Mouse (Mus musculus) MEL (cell line): ENCODE results near the gene Fyb. TPM values are rescaled to one million over a fixed set of nuclear protein-coding genes. Genes with fewer than 3 reads are reported as not detected.
A peak's percentile ranks its signal among the peaks of the same experiment; 100 is the strongest.

Experiments used
- DNase-seq: peaks from one replicate; pipeline ENCODE4 v3.0.0; 2011; ENCODE audit warnings: low read depth, low spot score
- H3K27ac ChIP-seq: 2 replicates; pipeline ENCODE4 v1.5.1; 2012; ENCODE audit warnings: low read depth, mild to moderate bottlenecking, control low read depth, low read length, moderate library complexity; ENCODE audit not compliant: control insufficient read depth
- H3K27me3 ChIP-seq, 2 experiments: fragments of 150-350 bp in 1 of 2; sonication (generic) in 1 of 2; 2 replicates each; pipeline ENCODE4 v1.6.1; 2012; ENCODE audit warnings: low read length in 2 of 2, mild to moderate bottlenecking in 2 of 2, improper control_type of control experiment in 1 of 2, moderate library complexity in 1 of 2; ENCODE audit not compliant: insufficient read depth in 2 of 2, control insufficient read depth in 1 of 2
- H3K36me3 ChIP-seq, 2 experiments: 2 replicates each; pipeline ENCODE4 v1.6.1; 2012 to 2014; ENCODE audit warnings: low read length in 2 of 2, improper control_type of control experiment in 1 of 2, inconsistent platforms in 1 of 2, mild to moderate bottlenecking in 1 of 2; ENCODE audit not compliant: insufficient read depth in 2 of 2, control insufficient read depth in 1 of 2
- H3K4me1 ChIP-seq, 2 experiments: fragments of 150-350 bp in 1 of 2; sonication (generic) in 1 of 2; 2 replicates each; pipeline ENCODE4 v1.6.1; 2012; ENCODE audit warnings: low read length in 2 of 2, improper control_type of control experiment in 1 of 2, mild to moderate bottlenecking in 1 of 2; ENCODE audit not compliant: insufficient read depth in 2 of 2, control insufficient read depth in 1 of 2
- H3K4me3 ChIP-seq, 2 experiments: fragments of 150-350 bp in 1 of 2; sonication (generic) in 1 of 2; 2 replicates each; pipeline ENCODE4 v1.5.1; 2012; ENCODE audit warnings: low read depth in 2 of 2, low read length in 2 of 2, mild to moderate bottlenecking in 2 of 2, moderate library complexity in 2 of 2, control low read depth in 1 of 2, improper control_type of control experiment in 1 of 2; ENCODE audit not compliant: control insufficient read depth in 1 of 2, insufficient read depth in 1 of 2
- H3K79me2 ChIP-seq: 2 replicates; pipeline ENCODE4 v1.6.1; 2012; ENCODE audit warnings: mild to moderate bottlenecking, low read length, moderate library complexity; ENCODE audit not compliant: control insufficient read depth, poor library complexity, insufficient read depth
- H3K9ac ChIP-seq: 2 replicates; pipeline ENCODE4 v1.6.1; 2012; ENCODE audit warnings: low read depth, mild to moderate bottlenecking, control low read depth, low read length, moderate library complexity; ENCODE audit not compliant: control insufficient read depth, poor library complexity, severe bottlenecking
- H3K9me3 ChIP-seq: fragments of 150-350 bp; sonication (generic); replicated peaks from 2 replicates; pipeline ENCODE4 v1.6.1; 2012; ENCODE audit warnings: mild to moderate bottlenecking, low read length, improper control_type of control experiment, moderate library complexity; ENCODE audit not compliant: insufficient read depth
- BHLHE40 ChIP-seq: IDR thresholded peaks from 2 replicates; pipeline ENCODE4 v1.6.1; 2012; ENCODE audit warnings: low read depth, mild to moderate bottlenecking, inconsistent platforms, low read length, improper control_type of control experiment, borderline replicate concordance
- CHD1 ChIP-seq: IDR thresholded peaks from 2 replicates; pipeline ENCODE4 v1.6.1; 2012; ENCODE audit warnings: low read depth, mild to moderate bottlenecking, inconsistent platforms, low read length, improper control_type of control experiment
- E2F4 ChIP-seq: IDR thresholded peaks from 2 replicates; pipeline ENCODE4 v1.6.1; 2011; ENCODE audit warnings: low read depth, low read length, improper control_type of control experiment, borderline replicate concordance
- EP300 ChIP-seq, 2 experiments: IDR thresholded peaks; 2 replicates each; pipeline ENCODE4 v1.6.1; 2011; ENCODE audit warnings: improper control_type of control experiment in 2 of 2, low read length in 2 of 2, low read depth in 1 of 2, mild to moderate bottlenecking in 1 of 2
- GABPA ChIP-seq: IDR thresholded peaks from 2 replicates; pipeline ENCODE4 v1.6.1; 2012; ENCODE audit warnings: low read depth, mild to moderate bottlenecking, inconsistent platforms, low read length, improper control_type of control experiment, moderate library complexity
- HCFC1 ChIP-seq: IDR thresholded peaks from 2 replicates; pipeline ENCODE4 v1.6.1; 2012; ENCODE audit warnings: low read depth, mild to moderate bottlenecking, inconsistent platforms, low read length, improper control_type of control experiment, moderate library complexity
- MAX ChIP-seq: IDR thresholded peaks from 2 replicates; pipeline ENCODE4 v1.6.1; 2011; ENCODE audit warnings: low read length, improper control_type of control experiment
- MXI1 ChIP-seq: IDR thresholded peaks from 2 replicates; pipeline ENCODE4 v1.6.1; 2011; ENCODE audit warnings: mild to moderate bottlenecking, low read depth, low read length, improper control_type of control experiment
- MYC ChIP-seq: IDR thresholded peaks from 2 replicates; pipeline ENCODE4 v1.6.1; 2011; ENCODE audit warnings: low read depth, mild to moderate bottlenecking, low read length, improper control_type of control experiment, moderate library complexity
- NELFE ChIP-seq: IDR thresholded peaks from 2 replicates; pipeline ENCODE4 v1.6.1; 2011; ENCODE audit warnings: low read depth, low read length, improper control_type of control experiment
- NRF1 ChIP-seq: IDR thresholded peaks from 2 replicates; pipeline ENCODE4 v1.6.1; 2014; ENCODE audit warnings: low read depth, mild to moderate bottlenecking, inconsistent platforms, low read length, improper control_type of control experiment, moderate library complexity; ENCODE audit not compliant: poor library complexity, insufficient read depth, severe bottlenecking
- POLR2A ChIP-seq, 2 experiments: IDR thresholded peaks; 2 replicates each; pipeline ENCODE4 v1.6.1; 2011 to 2012; ENCODE audit warnings: low read length in 2 of 2, mild to moderate bottlenecking in 2 of 2, control low read depth in 1 of 2, improper control_type of control experiment in 1 of 2, low read depth in 1 of 2, moderate library complexity in 1 of 2; ENCODE audit not compliant: control insufficient read depth in 1 of 2, insufficient read depth in 1 of 2, poor library complexity in 1 of 2
- RCOR1 ChIP-seq: IDR thresholded peaks from 2 replicates; pipeline ENCODE4 v1.6.1; 2012; ENCODE audit warnings: low read depth, mild to moderate bottlenecking, inconsistent platforms, low read length, improper control_type of control experiment
- SMC3 ChIP-seq: IDR thresholded peaks from 2 replicates; pipeline ENCODE4 v1.6.1; 2011; ENCODE audit warnings: low read depth, low read length, improper control_type of control experiment
- TBP ChIP-seq: IDR thresholded peaks from 2 replicates; pipeline ENCODE4 v1.8.0; 2011; ENCODE audit warnings: low read depth, low read length, improper control_type of control experiment
- TCF12 ChIP-seq: IDR thresholded peaks from 2 replicates; pipeline ENCODE4 v1.6.1; 2014; ENCODE audit warnings: low read depth, mild to moderate bottlenecking, inconsistent platforms, low read length, improper control_type of control experiment, moderate library complexity
- USF1 ChIP-seq: IDR thresholded peaks from 2 replicates; pipeline ENCODE4 v1.6.1; 2014; ENCODE audit warnings: low read depth, mild to moderate bottlenecking, inconsistent platforms, low read length, improper control_type of control experiment, moderate library complexity
- ZKSCAN1 ChIP-seq: IDR thresholded peaks from 2 replicates; pipeline ENCODE4 v1.6.1; 2012; ENCODE audit warnings: low read depth, mild to moderate bottlenecking, inconsistent platforms, low read length, improper control_type of control experiment, moderate library complexity
- ZNF384 ChIP-seq: IDR thresholded peaks from 2 replicates; pipeline ENCODE4 v1.6.1; 2012; ENCODE audit warnings: low read depth, mild to moderate bottlenecking, inconsistent platforms, low read length, improper control_type of control experiment
- polyA plus RNA-seq, 2 experiments: library from polyadenylated mRNA; stranded (reverse) in 1 of 2; unstranded in 1 of 2; fragments of >175 nt in 1 of 2; fragments of >200 nt in 1 of 2; gene quantifications; 2 replicates each; pipeline versions ENCODE4 v1.2.1 to v1.2.4; 2012; ENCODE audit warnings: low replicate concordance in 2 of 2, low read depth in 1 of 2; ENCODE audit not compliant: insufficient read length in 2 of 2, insufficient read depth in 1 of 2, missing spikeins in 1 of 2
- total RNA-seq: library from RNA; depleted of rRNA; stranded (reverse); fragments of 300-350 nt; gene quantifications from 2 replicates; pipeline ENCODE4 v1.2.3, GENCODE M21; 2012

The Fyb gene
- total and polyA plus RNA-seq, 3 experiments = 175 to 208 TPM; not detected in 1

- TF ChIP-seq HCFC1 = no peak
- 0 out of 2 replicates have a peak, but pooled peaks have one; percentile 2 for TF ChIP-seq CHD1
- TF ChIP-seq TBP = no peak
- TF ChIP-seq SMC3 = no peak
- no peak for TF ChIP-seq POLR2A (IDR thresholded peaks at IDR 0.05; ENCODE audit: control insufficient read depth in 1 of 2, insufficient read depth in 1 of 2, low read depth in 1 of 2, low read length in 2 of 2, poor library complexity in 1 of 2)
- TF ChIP-seq MYC = no peak
- Histone ChIP-seq H3K36me3 (peaks cover 0 to 46% of the 10 kb centered on the region in 2 experiments; a peak in 2 of 4 replicates), H3K4me3 (peak overlapping the region in 1 of 2 experiments; percentile 31; a peak in 2 of 4 replicates), H3K79me2 (peaks cover 4% of the 10 kb centered on the region; the same call in 1 of the 2 replicates), H3K9ac (peak overlapping the region; percentile 54), H3K27ac (peak overlapping the region; percentile 82), H3K9me3 (no peaks in the 10 kb centered on the region), H3K27me3 (no peaks in the 10 kb centered on the region), H3K4me1 (peaks cover 26 to 37% of the 10 kb centered on the region in 2 experiments)
- no peak for DNase-seq
Measured at GRCm38 (mm10) chr15:6593254-6593623, 70.6 kb downstream of the Fyb start.

GRCm38 (mm10) chr15:6598626-6599025 is 76.0 kb downstream of the Fyb start:
- no peak overlapping the region for H3K9ac ChIP-seq
- DNase-seq = no peak
- peaks cover 3% of the 10 kb centered on the region; the same call in 1 of the 2 replicates for H3K79me2 ChIP-seq
- TF ChIP-seq MXI1 = no peak
- TF ChIP-seq MAX = no peak
- no peak for TF ChIP-seq NELFE
- no peak for TF ChIP-seq EP300 (IDR thresholded peaks at IDR 0.05; ENCODE audit: low read depth in 1 of 2, low read length in 2 of 2)
- no peak for TF ChIP-seq ZNF384
- no peak for TF ChIP-seq RCOR1
- no peak for TF ChIP-seq GABPA
- no peak for TF ChIP-seq TCF12
- TF ChIP-seq BHLHE40 = no peak
- TF ChIP-seq E2F4 = no peak
- H3K4me3 ChIP-seq = no peak overlapping the region
- H3K27me3 ChIP-seq = no peaks in the 10 kb centered on the region
- H3K36me3 ChIP-seq = peaks cover 0 to 27% of the 10 kb centered on the region in 2 experiments; a peak in 2 of 4 replicates
- H3K27ac ChIP-seq = no peak overlapping the region
- peaks cover 7% of the 10 kb centered on the region in 2 experiments for H3K4me1 ChIP-seq
- H3K9me3 ChIP-seq = no peaks in the 10 kb centered on the region

GRCm38 (mm10) chr15:6600314-6600713 is 77.7 kb downstream of the Fyb start:
- Histone ChIP-seq H3K79me2 (peaks cover 1% of the 10 kb centered on the region; the same call in 1 of the 2 replicates), H3K4me1 (peaks cover 7% of the 10 kb centered on the region in 2 experiments), H3K36me3 (peaks cover 0 to 24% of the 10 kb centered on the region in 2 experiments; a peak in 2 of 4 replicates), H3K27ac (no peak overlapping the region), H3K9ac (no peak overlapping the region), H3K27me3 (no peaks in the 10 kb centered on the region), H3K9me3 (no peaks in the 10 kb centered on the region), H3K4me3 (no peak overlapping the region)
- peak; percentile 18 for DNase-seq
- TF ChIP-seq NELFE = no peak
- TF ChIP-seq NRF1 = no peak
- TF ChIP-seq ZKSCAN1 = no peak
- TF ChIP-seq USF1 = peak; percentile 53; the same call in 1 of the 2 replicates
